Mouse (Mus musculus) megakaryocyte, embryonic 14.5 days (primary cell): ENCODE measurements around the gene Hdac4.

Experiments used
- FLI1 ChIP-seq: IDR thresholded peaks from 2 replicates; pipeline ENCODE4 v1.6.1; 2012; ENCODE audit warnings: low read length, inconsistent platforms, mixed read lengths
- GATA1 ChIP-seq: IDR thresholded peaks from 3 replicates; pipeline ENCODE4 v1.6.1; 2012; ENCODE audit warnings: mixed read lengths, low read length, inconsistent platforms, borderline replicate concordance

DNA sequence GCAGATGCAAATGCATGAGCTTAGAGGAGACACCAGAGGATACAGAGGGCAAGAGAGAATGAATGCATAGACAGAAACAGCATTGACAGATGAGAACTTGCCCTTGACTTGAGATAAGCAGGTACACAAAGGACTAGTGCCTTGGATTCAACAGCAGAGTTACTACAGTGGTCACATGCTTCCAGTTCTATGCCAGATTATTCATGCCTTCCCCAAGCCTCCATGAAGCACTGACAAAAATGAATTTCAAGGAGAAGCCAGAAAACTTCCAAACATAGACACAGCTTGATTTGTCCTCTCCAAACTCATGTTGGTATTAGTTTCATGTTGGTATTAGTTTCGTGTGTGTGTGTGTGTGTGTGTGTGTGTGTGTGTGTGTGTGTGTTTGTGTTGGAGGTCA is 149.8 kb downstream of the Hdac4 start:
- TF ChIP-seq GATA1 (no peak), FLI1 (no peak)
